Mouse (Mus musculus) CD8-positive naive resting alpha-beta T cell, adult 2 months (primary cell): ENCODE measurements around the gene Pbx1.

Experiments
- DNase-seq, 2 experiments: peaks; one replicate each; pipeline ENCODE4 v3.0.0; 2022; ENCODE audit warnings: low read depth in 2 of 2, low spot score in 2 of 2

Gene Pbx1

DNA sequence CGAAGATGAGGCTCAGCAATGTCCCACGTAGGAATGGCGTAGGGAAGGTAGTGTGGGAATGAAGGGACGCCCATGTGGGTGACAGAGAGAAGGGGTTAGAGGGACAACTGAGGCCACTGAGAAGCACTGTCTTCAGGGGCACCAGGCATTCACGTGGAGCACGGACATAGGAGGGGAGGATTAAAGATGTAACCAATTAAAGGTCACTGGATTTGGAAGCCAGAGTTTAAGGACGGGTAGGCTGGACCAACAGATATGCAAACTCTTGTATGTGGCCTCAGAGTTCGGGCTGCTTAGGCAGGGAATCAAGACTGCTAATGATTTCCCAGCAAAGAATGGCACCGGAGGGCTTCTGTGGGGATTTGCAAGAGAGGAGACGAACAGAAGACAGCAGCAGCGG, 252.4 kb downstream of the Pbx1 start:
- DNase-seq, result no peak

- DNase-seq, result no peak
Observed at GRCm38 (mm10) chr1:168178611-168179010, 253.5 kb downstream of the Pbx1 start.

DNA sequence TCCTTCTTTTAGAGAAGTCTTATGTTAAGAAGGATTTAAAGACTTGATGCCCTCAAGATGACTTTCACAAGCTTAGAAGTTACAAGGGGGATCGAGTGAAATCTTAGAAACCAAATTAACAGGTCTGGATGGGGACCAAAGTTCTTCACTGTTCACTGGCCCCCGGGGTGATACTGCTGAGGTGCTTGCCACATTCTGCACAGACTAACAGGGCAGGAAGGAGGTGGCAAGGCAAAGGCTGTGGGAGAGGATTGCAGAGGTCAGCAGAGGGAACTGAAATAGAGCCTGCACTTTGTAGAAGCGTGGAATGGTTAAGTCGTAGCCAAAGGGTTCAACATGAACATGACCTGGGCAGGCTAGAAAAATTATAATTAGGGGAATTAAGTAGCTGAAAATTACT, 256.5 kb downstream of the Pbx1 start:
- DNase-seq, result no peak

DNA sequence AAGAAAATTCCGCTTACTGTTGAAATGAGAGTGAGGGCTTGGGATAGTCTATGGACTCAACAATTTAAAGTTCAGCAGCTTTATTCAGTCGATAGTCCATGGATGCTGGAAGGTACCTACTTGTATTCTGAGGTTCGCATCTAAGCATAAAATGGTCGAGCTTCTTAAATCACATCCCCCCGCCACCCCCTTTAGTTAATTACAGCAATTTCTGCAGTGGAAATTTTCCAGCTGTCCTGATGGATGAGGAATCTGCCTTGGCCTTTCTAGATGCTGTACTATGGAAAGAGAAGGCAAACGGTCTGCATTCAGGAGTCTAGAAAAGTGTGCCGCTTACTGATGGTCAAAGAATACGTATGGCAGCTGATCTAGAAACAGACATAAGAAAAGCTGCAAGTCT, 262.3 kb downstream of the Pbx1 start:
- no peak for DNase-seq

GRCm38 (mm10) chr1:168169052-168169779, 262.9 kb downstream of the Pbx1 start:
- DNase-seq, result no peak

GRCm38 (mm10) chr1:168167781-168168180, 264.3 kb downstream of the Pbx1 start:
- DNase-seq, result no peak

DNA sequence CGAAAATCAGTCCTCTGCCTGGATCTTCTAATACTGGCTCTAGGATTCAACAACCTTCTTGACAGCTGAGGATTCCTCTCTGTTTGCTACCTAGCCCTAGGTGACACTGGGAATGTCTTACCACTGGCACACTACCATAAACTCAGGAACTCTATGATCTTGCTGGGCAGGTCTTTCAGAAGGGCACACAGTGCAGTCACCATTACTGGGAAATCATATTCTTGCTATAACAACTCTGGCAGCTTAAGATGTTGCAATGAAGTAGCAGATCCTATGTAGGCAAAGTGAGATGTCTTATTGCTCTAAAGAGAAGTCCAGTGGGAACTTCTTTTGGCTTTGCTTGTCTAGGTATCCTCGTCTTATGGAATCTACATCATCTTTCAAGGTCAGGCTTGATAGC, 265.2 kb downstream of the Pbx1 start:
- DNase-seq, result no peak

- no peak for DNase-seq
Observed at GRCm38 (mm10) chr1:168164945-168165344, 267.1 kb downstream of the Pbx1 start.

DNA sequence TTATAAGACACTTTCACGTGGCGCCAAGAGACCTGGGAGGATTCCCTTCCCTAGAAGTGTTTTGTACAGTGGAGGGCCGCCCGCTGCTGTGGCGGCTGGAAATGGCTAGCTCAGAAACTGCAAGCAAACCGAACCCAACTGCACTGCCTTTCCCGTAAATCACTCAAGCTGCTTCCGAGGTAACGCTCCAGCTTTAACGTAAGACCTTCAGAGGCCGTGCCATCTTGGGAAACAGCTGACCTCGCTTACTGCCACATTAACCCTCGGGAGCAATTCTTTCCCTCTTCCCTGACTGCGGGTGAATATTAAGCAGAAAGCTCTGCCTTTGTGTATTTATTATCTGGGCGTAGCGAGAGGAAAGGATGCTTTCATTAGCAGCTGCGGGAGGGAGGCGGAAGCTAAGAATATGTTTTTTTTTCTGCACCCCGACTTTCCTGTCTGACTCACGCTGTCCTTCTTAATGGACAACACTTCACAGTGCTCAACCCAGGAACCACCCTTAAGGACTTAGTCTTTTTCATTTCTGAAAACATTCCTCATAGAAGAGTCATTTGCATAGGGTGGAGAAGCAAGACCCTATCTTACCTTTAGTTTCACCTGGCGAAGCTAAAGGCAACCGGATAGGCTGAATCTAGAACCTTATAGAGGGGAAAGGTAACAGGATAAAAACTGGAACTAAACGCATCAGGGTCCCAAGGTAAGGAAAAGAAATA, 268.4 kb downstream of the Pbx1 start:
- DNase-seq, result no peak

- DNase-seq, result no peak
Observed at GRCm38 (mm10) chr1:168139138-168139682, 292.9 kb downstream of the Pbx1 start.

- DNase-seq, result no peak
Observed at GRCm38 (mm10) chr1:168138669-168139068, 293.4 kb downstream of the Pbx1 start.

GRCm38 (mm10) chr1:168137890-168138289, 294.2 kb downstream of the Pbx1 start:
- DNase-seq, result no peak

- no peak for DNase-seq
Observed at GRCm38 (mm10) chr1:168135545-168135944, 296.5 kb downstream of the Pbx1 start.

DNA sequence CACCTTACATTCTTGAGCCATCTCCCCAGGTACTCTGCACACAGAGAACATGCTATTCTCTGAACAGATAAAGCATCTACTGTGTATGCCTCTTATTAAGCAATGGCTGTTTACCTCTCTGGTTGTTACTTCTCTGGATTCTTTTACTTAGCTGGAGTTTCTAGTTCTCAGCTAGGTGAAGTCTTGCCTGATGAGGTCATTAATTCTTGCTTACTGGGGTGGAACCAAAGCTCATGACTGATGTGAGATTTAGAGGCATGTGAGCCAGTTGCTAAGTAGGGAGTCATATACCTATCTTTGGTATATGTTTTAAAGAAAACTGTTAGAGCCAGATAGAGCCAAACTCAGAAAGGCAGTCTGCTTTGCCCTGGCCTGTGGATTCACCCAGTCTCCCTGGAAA, 298.4 kb downstream of the Pbx1 start:
- DNase-seq, result no peak

DNA sequence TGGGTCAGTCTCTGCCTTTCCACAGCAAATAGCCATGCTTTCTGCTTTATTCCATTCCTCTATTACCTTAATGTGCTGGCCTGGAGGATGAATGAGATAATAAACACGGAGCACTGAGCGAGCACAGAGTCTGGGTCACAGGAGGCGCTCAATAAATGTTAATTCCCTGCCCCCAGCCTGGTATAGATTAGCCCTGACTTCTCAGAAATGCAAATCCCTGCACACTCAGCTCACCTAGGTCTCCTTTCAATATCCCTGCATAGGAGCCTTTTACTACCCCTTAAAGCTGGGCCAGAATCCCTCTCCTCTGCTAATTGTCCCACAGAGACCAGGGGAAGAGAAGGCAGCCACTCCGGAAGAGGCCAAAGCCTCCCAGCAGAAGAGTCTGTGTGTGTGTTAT, 304.1 kb downstream of the Pbx1 start:
- DNase-seq, result no peak

- no peak for DNase-seq
Observed at GRCm38 (mm10) chr1:168124643-168125490, 307.2 kb downstream of the Pbx1 start.

- no peak for DNase-seq
Observed at GRCm38 (mm10) chr1:168118077-168118476, 314.0 kb downstream of the Pbx1 start.

DNA sequence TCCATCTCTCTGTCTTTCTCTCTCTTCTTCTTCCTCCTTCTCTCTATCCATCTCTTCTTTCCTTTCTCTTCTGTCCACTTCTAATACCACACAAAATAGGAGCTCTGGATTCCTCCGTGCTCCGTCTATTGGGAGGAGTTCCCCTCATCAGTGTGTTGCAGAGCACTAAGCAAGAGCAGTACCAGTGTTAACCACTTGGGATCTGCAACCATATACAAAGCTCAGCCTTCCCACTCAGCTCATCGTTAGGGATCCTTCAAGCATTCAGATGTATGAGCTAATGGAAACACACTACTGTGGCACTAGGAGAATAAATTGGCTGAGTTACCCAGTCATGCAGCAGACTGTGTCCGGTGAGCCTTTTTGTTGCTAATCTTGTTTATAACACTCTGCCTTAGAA, 314.7 kb downstream of the Pbx1 start:
- no peak for DNase-seq

DNA sequence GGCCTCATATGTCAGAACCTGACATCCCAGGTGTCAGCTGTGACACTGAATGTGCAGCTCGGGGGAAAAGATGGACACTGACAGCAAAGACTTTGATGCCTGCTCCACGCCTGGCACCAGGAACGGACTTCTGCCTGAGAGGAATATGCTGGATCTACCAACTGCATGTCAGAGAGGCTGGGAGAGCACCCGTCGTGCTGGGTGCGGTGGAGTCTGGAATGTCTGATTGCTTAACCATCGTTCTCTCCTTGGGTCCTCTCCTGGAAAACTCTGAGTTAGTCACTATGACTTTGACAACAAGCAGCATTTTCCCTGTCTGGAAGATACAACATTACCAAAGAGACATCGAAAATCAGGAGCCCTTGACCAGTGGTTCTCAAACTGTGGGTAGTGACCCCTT, 322.3 kb downstream of the Pbx1 start:
- no peak for DNase-seq

- DNase-seq, result no peak
Observed at GRCm38 (mm10) chr1:168103821-168104220, 328.2 kb downstream of the Pbx1 start.

GRCm38 (mm10) chr1:168101514-168101913, 330.6 kb downstream of the Pbx1 start:
- DNase-seq, result no peak

GRCm38 (mm10) chr1:168098806-168099205, 333.3 kb downstream of the Pbx1 start:
- DNase-seq, result no peak
